Mouse (Mus musculus) liver, embryonic 14.5 days (tissue): ENCODE measurements around the gene Tmem242.

Source experiments
- CTCF ChIP-seq: IDR thresholded peaks from 2 replicates; pipeline ENCODE4 v1.5.1; 2016; ENCODE audit warnings: antibody characterized with exemption, low read depth, control low read depth
- EP300 ChIP-seq: IDR thresholded peaks from 2 replicates; pipeline ENCODE4 v1.6.1; 2016; ENCODE audit warnings: antibody characterized with exemption, low read depth

- no peak for TF ChIP-seq EP300
- TF ChIP-seq CTCF: no peak
Observed at GRCm38 (mm10) chr17:5466736-5467135, 26.7 kb upstream of the Tmem242 start.
